Mouse (Mus musculus) kidney, adult 11 months (tissue): Measurements from ENCODE around the gene Igsf10.

Experiments
- DNase-seq: peaks from one replicate; pipeline ENCODE4 v3.0.0; 2022

The Igsf10 gene

GRCm38 (mm10) chr3:59278620-59279019 is 65.6 kb downstream of the Igsf10 start:
- no peak for DNase-seq

- DNase-seq = no peak
These were observed 66.0 kb downstream of the Igsf10 start for GRCm38 (mm10) chr3:59278254-59278533.

GRCm38 (mm10) chr3:59277502-59278253 is 66.5 kb downstream of the Igsf10 start:
- no peak for DNase-seq

- DNase-seq = no peak
These were observed 73.4 kb downstream of the Igsf10 start for GRCm38 (mm10) chr3:59270811-59271210.
